Mouse (Mus musculus) intestine, embryonic 14.5 days (tissue): ENCODE measurements around the gene Ms4a15. TPM values are rescaled to one million over a fixed set of nuclear protein-coding genes. Genes with fewer than 3 reads are reported as not detected.
A peak's percentile ranks its signal among the peaks of the same experiment; 100 is the strongest.

ENCODE experiments used
- ATAC-seq: fragments of 200-750 bp; cut with Nextera tagmentation; replicated peaks from 2 replicates; pipeline ENCODE4 v1.8.0; 2017; ENCODE audit warnings: low read depth, moderate number of reproducible peaks, moderate TSS enrichment, moderate library complexity; ENCODE audit not compliant: low FRiP score, low TSS enrichment
- DNase-seq: peaks from one replicate; pipeline ENCODE4 v3.0.0-alpha.2; 2018; ENCODE audit warnings: low spot score
- H3K27ac ChIP-seq: fragments of 300-500 bp; sonication (generic); 2 replicates; pipeline ENCODE4 v1.5.1; 2014; ENCODE audit warnings: low read depth, mild to moderate bottlenecking, control low read depth
- H3K27me3 ChIP-seq: fragments of 300-500 bp; sonication (generic); replicated peaks from 2 replicates; pipeline ENCODE4 v1.6.1; 2014; ENCODE audit warnings: low read length, control low read depth; ENCODE audit not compliant: control insufficient read depth, insufficient read depth
- H3K36me3 ChIP-seq: fragments of 300-500 bp; sonication (generic); 2 replicates; pipeline ENCODE4 v1.6.1; 2014; ENCODE audit warnings: low read length, control low read depth; ENCODE audit not compliant: control insufficient read depth, insufficient read depth
- H3K4me1 ChIP-seq: fragments of 300-500 bp; sonication (generic); replicated peaks from 2 replicates; pipeline ENCODE4 v1.6.1; 2014; ENCODE audit warnings: low read length, control low read depth, mixed read lengths; ENCODE audit not compliant: control insufficient read depth, insufficient read depth
- H3K4me2 ChIP-seq: fragments of 300-500 bp; sonication (generic); 2 replicates; pipeline ENCODE4 v1.6.1; 2014; ENCODE audit warnings: low read length
- H3K4me3 ChIP-seq: fragments of 300-500 bp; sonication (generic); 2 replicates; pipeline ENCODE4 v1.5.1; 2014; ENCODE audit warnings: low read depth, low read length, control low read depth, mixed read lengths
- H3K9ac ChIP-seq: fragments of 300-500 bp; sonication (generic); 2 replicates; pipeline ENCODE4 v1.6.1; 2014; ENCODE audit warnings: mild to moderate bottlenecking, low read length
- H3K9me3 ChIP-seq: fragments of 300-500 bp; sonication (generic); 2 replicates; pipeline ENCODE4 v1.6.1; 2016; ENCODE audit warnings: low read length, control low read depth; ENCODE audit not compliant: control insufficient read depth
- WGBS: fragments of 180-500 bp; shearing (Covaris S2); extraction: QIAGEN DNeasy Blood & Tissue Kit; methylation state at CpG from one replicate; pipeline ENCODE4 v1.1.7; 2014; 5-methylcytosine and 5-hydroxymethylcytosine counted together
- polyA plus RNA-seq: library from polyadenylated mRNA; unstranded; fragments of >200 nt; fragmentation: Nextera tagmentation; extraction: Ambion mirVana; gene quantifications from 2 replicates; pipeline ENCODE4 v1.2.1, GENCODE M21; 2014

The Ms4a15 gene
- polyA plus RNA-seq = 0.24 and 0.34 TPM in 2 replicates

- Histone ChIP-seq H3K9me3 (no peaks in the 10 kb centered on the region), H3K9ac (no peak within 1 kb of the TSS), H3K4me3 (no peak within 1 kb of the TSS), H3K27me3 (no peaks in the 10 kb centered on the region), H3K36me3 (no peaks in the 10 kb centered on the region), H3K4me1 (no peaks in the 10 kb centered on the region), H3K4me2 (no peak within 1 kb of the TSS), H3K27ac (no peak within 1 kb of the TSS)
- WGBS = 94% methylated on average over 7 of the region's 7 CpGs
- no peak for ATAC-seq
- DNase-seq = no peak
Observed at GRCm38 (mm10) chr19:10993150-10993549, at the start of gene Ms4a15. Gene Ms4a15, minus strand, starts transcription at chr19:10993250.

GRCm38 (mm10) chr19:11037570-11037969 lies 44.5 kb upstream of the Ms4a15 start:
- no peak overlapping the region for H3K27ac ChIP-seq
- H3K9ac ChIP-seq = no peak overlapping the region
- no peaks in the 10 kb centered on the region for H3K9me3 ChIP-seq
- no peak overlapping the region for H3K4me2 ChIP-seq
- H3K36me3 ChIP-seq = no peaks in the 10 kb centered on the region
- no peak for DNase-seq
- H3K4me3 ChIP-seq = no peak overlapping the region
- ATAC-seq = no peak
- no peaks in the 10 kb centered on the region for H3K4me1 ChIP-seq
- H3K27me3 ChIP-seq = no peaks in the 10 kb centered on the region

- DNase-seq (no peak), ATAC-seq (no peak)
- Histone ChIP-seq H3K9ac (no peak overlapping the region), H3K27ac (no peak overlapping the region), H3K4me3 (no peak overlapping the region), H3K36me3 (no peaks in the 10 kb centered on the region), H3K9me3 (no peaks in the 10 kb centered on the region), H3K4me2 (no peak overlapping the region), H3K27me3 (no peaks in the 10 kb centered on the region), H3K4me1 (no peaks in the 10 kb centered on the region)
Observed at GRCm38 (mm10) chr19:11022382-11022781, 29.3 kb upstream of the Ms4a15 start.

- H3K27ac ChIP-seq = peak within 1 kb of the TSS; percentile 0; the same call in 1 of the 2 replicates
Observed at GRCm38 (mm10) chr19:11017891-11018290, 24.8 kb upstream of the Ms4a15 start, which contains the start of gene Ms4a18. Gene Ms4a18, minus strand, starts transcription at chr19:11018031.

GRCm38 (mm10) chr19:11017251-11017650 lies 24.2 kb upstream of the Ms4a15 start:
- Histone ChIP-seq H3K9ac (no peak overlapping the region), H3K36me3 (no peaks in the 10 kb centered on the region), H3K4me1 (no peaks in the 10 kb centered on the region), H3K27me3 (no peaks in the 10 kb centered on the region), H3K27ac (peak overlapping the region; percentile 0; the same call in 1 of the 2 replicates), H3K9me3 (no peaks in the 10 kb centered on the region), H3K4me2 (0 out of 2 replicates have a peak overlapping the region, but pooled peaks have one; percentile 11), H3K4me3 (no peak overlapping the region)
- DNase-seq (no peak), ATAC-seq (no peak)
- 75% methylated on average over 2 of the region's 2 CpGs for whole genome bisulfite sequencing

More at GRCm38 (mm10) chr19:11017891-11018290, 24.8 kb upstream of the Ms4a15 start, which contains the start of gene Ms4a18:
- no peak for DNase-seq
- 0 out of 2 replicates have a peak within 1 kb of the TSS, but pooled peaks have one; percentile 11 for H3K4me2 ChIP-seq
- ATAC-seq = 0 out of 2 replicates have a peak, but pooled peaks have one; percentile 65
- no peak within 1 kb of the TSS for H3K9ac ChIP-seq
- no peak within 1 kb of the TSS for H3K4me3 ChIP-seq
- H3K27me3 ChIP-seq = no peaks in the 10 kb centered on the region
- H3K4me1 ChIP-seq = no peaks in the 10 kb centered on the region
- WGBS = 55% methylated on average over 3 of the region's 3 CpGs
- no peaks in the 10 kb centered on the region for H3K9me3 ChIP-seq
- no peaks in the 10 kb centered on the region for H3K36me3 ChIP-seq

- H3K9ac ChIP-seq = no peak overlapping the region
- H3K4me1 ChIP-seq = no peaks in the 10 kb centered on the region
- 75% methylated on average over 1 of the region's 1 CpGs for WGBS
- H3K4me2 ChIP-seq = no peak overlapping the region
- H3K27me3 ChIP-seq = no peaks in the 10 kb centered on the region
- DNase-seq = no peak
- no peaks in the 10 kb centered on the region for H3K36me3 ChIP-seq
- H3K9me3 ChIP-seq = no peaks in the 10 kb centered on the region
- H3K27ac ChIP-seq = 0 out of 2 replicates have a peak overlapping the region, but pooled peaks have one; percentile 9
- H3K4me3 ChIP-seq = no peak overlapping the region
- ATAC-seq = no peak
Observed at GRCm38 (mm10) chr19:11015998-11016397, 22.9 kb upstream of the Ms4a15 start.

GRCm38 (mm10) chr19:11015468-11015867 lies 22.4 kb upstream of the Ms4a15 start:
- no peak overlapping the region for H3K4me3 ChIP-seq
- H3K4me1 ChIP-seq = no peaks in the 10 kb centered on the region
- H3K4me2 ChIP-seq = no peak overlapping the region
- DNase-seq (no peak), ATAC-seq (0 out of 2 replicates have a peak, but pooled peaks have one; percentile 55)
- H3K27ac ChIP-seq = 0 out of 2 replicates have a peak overlapping the region, but pooled peaks have one; percentile 9
- no peaks in the 10 kb centered on the region for H3K9me3 ChIP-seq
- H3K36me3 ChIP-seq = no peaks in the 10 kb centered on the region
- H3K27me3 ChIP-seq = no peaks in the 10 kb centered on the region
- no peak overlapping the region for H3K9ac ChIP-seq

- Histone ChIP-seq H3K9me3 (no peaks in the 10 kb centered on the region), H3K4me3 (no peak overlapping the region), H3K4me1 (no peaks in the 10 kb centered on the region), H3K9ac (no peak overlapping the region), H3K27me3 (no peaks in the 10 kb centered on the region), H3K36me3 (no peaks in the 10 kb centered on the region), H3K4me2 (no peak overlapping the region), H3K27ac (no peak overlapping the region)
- ATAC-seq (no peak), DNase-seq (no peak)
Observed at GRCm38 (mm10) chr19:10991911-10992310, 1.1 kb downstream of the Ms4a15 start.

- DNase-seq (no peak), ATAC-seq (no peak)
- H3K27me3 ChIP-seq = no peaks in the 10 kb centered on the region
- no peak overlapping the region for H3K4me2 ChIP-seq
- no peaks in the 10 kb centered on the region for H3K4me1 ChIP-seq
- no peaks in the 10 kb centered on the region for H3K9me3 ChIP-seq
- no peak overlapping the region for H3K4me3 ChIP-seq
- H3K9ac ChIP-seq = no peak overlapping the region
- H3K27ac ChIP-seq = no peak overlapping the region
- H3K36me3 ChIP-seq = no peaks in the 10 kb centered on the region
- 26% methylated on average over 1 of the region's 1 CpGs for WGBS
Observed at GRCm38 (mm10) chr19:10990751-10991150, 2.3 kb downstream of the Ms4a15 start.
